Mouse (Mus musculus) retina, embryonic 14.5 days (tissue): ENCODE data around the gene Lcat.
"Not testable (repeated sequence)": the region's sequence is repeated elsewhere in the genome, so short reads cannot be mapped to it uniquely, and the experiment has no call there.

Experiments used
- DNase-seq: peaks from one replicate; pipeline ENCODE4 v3.0.0-alpha.2; 2015; ENCODE audit warnings: low spot score

Lcat gene

DNA sequence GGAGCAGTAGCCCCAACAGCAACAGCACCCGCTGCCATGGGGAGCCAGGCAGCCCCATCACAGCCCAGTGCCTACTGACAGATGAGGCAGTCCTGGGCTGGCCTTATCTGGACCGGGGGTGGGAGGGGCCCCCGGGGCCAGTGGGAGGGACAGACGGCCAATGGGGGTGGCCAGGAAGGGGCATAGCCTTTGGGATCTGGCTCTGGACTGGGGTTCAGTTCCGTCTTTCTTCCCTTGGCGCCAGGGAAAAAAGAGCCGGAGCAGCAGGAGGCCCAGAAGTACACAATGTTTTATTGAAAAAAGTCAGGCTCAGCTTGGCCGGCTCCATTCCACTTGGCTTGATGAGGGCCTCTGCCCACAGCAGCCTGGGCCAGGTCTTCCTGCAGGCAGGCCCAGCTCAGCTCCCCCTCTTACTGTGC, at the start of gene Lcat:
Lcat (minus strand) TSS at position 62 of the 419 bp plus-strand sequence.
- no peak for DNase-seq

DNA sequence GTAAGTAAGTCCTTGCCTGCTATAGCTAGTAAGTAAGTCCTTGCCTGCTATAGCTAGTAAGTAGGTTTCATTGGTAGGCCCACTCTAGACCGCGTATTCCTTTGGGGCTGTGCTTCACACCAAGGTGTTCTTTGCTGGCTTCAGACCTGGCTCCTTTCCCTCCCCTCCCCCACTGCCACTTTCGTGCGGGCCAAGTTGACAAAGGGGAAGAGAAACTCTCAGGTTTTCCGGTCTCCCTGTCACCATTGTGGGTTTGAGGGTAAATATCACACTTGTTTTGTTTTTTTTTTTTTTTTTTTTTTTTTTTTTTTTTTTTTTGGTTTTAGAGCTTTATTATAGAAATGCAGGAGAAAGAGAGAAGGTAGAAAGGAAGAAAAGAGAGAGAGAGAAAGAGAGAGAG, 49.3 kb upstream of the Lcat start:
- DNase-seq = no peak

DNA sequence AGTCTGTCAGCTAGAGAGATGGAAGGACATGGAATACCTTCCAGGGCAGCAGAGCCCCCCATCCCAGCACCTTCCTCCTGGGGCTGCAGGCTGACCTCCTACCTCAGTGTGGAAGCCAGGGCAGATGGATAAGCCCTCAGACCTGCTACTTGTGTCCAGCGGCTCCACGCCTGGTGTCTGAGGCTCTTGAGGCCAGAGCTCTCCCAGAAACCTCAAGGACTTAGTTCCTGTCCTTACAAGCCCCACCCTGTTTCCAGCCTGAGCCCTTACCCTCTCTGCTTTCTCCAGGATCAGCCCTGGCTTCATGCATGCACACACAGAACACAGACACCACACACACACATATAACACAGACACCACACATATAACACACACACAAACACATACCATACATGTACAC, 48.4 kb upstream of the Lcat start:
- DNase-seq = no peak

DNA sequence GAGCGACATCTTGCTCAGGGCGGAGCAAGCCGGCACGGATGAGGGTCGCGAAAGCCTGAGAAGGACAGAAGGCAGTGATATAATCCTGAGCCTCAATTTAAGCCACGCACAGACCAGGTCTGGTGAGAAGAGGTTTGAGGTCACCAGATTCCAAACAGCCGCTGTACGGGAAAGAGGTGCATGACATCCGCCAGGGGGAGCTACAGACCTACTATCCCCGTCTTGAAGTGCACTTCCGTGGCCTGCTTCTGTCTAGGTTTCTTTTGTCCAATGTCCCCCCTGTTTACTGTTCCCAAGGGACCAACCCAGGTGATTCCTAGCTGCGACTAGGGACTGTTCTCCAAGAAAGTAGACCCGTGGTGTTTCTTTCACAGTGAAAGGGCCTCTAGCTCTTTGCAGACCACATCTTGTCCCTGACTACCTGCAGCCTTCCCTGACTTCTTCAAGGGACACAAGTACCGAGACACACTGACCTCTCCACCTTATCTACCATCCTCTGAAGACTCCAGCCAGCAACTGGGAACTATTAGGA, 47.7 kb upstream of the Lcat start, which contains the start of gene Dus2:
Dus2 (plus strand) TSS at position 482 of the 532 bp plus-strand sequence.
- DNase-seq = peak; percentile 93

DNA sequence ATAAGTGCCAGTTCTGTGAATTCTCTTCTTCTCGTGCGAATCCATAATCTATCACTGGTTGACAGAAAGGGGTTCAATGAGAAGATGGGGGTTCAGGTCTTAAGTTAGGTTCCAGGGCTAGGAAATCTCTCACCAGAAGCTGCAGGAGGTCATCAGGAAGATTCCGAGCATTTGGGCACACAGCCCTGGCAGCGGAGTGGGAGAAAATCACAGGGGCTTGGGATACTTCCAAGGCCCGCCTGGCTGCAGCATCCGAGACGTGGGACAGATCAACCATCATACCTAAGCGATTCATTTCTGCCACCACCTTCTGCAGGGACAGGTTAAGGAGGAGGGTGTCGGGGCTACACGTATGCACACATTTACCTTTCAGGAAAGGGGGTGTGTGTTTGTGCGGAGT, 45.4 kb upstream of the Lcat start:
- no peak for DNase-seq

DNA sequence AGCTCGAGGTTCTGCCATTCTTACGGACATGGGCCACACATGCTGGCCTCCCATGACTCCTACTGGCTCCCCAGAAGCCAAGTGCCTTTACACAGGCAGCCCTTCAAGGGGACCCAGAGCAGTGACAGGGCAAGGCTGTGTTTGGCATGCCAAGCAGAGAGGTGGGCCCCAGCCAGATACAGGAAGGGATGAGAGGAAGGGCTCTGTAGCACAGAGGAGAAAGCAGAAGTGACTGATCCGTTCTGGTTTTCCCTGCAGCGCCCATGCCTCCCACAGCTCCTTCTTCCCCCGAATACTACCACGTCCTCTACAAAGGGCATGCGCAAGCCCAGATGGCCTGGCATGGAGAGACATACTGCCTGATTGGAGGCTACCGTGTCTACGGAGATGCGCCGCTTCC, 40.2 kb upstream of the Lcat start:
- DNase-seq = not testable (repeated sequence)

DNA sequence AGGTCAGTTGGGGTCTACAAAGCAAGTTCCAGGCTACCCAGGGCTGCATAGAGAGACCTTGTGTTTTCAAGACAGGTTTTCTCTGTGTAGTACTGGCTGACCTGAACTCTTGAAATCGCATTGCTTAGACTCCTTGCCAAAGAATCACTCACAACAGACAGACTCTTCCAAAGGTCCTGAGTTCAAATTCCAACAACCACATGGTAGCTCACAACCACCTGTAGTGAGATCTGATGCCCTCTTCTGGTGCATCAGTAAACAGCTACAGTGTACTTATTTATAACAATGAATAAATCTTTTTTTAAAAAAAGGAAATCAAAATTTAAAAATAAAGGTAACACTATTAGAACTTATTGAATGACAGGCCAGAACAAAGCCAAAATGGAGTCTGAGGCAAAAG, 38.0 kb upstream of the Lcat start:
- DNase-seq = no peak

DNA sequence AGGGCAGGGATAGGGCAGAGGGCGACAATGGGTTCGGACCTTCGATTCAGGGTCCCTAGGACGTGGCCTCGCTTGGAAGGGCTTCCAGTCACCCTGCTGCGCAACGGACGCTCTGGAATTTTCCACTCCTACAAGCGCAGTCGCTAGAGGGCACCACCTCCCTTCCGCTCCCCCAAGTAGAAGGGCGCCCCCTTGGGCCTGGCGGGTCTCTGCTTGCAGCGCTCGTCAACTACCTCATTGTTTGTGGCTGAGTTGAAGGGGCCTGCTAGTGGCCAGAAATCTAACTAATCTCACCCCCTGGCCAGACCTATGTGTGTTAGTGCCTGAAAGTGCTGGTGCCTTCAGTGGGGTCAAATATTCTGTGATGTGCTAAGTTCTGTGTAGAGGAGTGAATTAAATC, 36.1 kb upstream of the Lcat start, which contains the start of gene Dpep3:
Dpep3 (minus strand) TSS at position 105 of the 400 bp plus-strand sequence.
- DNase-seq = no peak

DNA sequence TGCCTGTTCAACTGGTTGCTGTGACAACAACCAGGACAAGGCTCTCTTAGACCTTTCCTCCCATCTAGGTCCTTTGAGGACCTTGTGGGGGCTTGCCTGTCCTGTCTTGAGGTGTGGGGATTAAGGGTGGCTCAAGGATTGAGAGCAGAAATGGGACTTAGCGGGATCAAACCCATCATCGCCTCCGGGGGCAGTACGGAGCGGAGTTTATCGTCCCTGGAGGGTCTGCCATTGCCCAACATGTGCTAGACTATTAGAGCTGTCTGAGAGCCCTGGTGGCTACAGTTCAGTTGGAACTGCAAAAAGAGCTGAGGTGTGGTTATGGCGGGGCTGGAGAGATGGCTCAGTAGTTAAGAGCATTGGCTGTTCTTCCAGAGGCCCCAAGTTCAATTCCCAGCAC, 32.2 kb upstream of the Lcat start:
- peak; percentile 43 for DNase-seq

DNA sequence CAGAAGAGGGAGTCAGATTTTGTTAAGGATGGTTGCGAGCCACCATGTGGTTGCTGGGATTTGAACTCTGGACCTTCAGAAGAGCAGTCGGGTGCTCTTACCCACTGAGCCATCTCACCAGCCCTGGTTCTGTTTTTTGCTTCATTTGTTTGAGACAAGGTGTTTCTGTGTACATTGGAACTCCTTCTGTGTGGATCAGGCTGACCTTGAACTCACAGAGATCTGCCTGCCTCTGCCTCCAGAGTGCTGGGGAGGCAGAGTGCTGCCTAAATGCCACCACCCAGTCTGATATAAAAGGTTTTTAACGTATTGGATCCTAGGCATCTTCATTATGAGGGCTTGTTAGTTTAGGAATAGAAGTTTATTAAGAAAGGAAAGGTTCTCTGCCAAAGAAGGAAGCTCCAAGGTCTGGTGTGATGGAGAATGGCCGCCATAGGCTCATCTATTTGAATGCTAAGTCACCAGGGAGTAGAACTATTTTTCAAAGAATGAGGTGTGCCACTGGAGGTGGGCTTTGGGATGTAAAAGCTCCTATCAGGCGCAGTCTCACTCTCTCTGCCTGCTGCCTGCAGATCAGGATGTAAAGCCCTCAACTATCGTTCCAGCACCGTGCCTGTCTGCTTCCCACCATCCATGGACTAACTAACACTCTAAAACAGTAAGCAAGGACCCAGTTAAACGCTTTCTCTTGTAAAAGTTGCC, 28.0 kb upstream of the Lcat start:
- DNase-seq = no peak

DNA sequence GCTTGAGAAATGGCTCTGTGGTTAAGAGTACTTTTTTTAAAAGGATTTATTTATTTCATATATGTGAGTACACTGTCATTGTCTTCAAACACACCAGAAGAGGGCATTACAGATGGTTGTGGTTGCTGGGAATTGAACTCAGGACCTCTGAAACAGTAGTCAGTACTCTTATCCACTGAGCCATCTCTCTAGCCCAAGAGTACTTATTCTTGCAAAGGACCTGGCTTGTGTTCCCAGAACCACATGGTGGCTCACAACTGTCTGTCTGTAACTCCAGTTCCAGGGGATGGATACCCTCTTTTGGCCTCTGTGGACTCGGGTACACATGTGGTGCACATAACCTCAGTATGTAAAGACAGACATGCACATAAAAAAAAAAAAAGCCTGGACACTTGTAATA, 26.2 kb upstream of the Lcat start:
- no peak for DNase-seq

DNA sequence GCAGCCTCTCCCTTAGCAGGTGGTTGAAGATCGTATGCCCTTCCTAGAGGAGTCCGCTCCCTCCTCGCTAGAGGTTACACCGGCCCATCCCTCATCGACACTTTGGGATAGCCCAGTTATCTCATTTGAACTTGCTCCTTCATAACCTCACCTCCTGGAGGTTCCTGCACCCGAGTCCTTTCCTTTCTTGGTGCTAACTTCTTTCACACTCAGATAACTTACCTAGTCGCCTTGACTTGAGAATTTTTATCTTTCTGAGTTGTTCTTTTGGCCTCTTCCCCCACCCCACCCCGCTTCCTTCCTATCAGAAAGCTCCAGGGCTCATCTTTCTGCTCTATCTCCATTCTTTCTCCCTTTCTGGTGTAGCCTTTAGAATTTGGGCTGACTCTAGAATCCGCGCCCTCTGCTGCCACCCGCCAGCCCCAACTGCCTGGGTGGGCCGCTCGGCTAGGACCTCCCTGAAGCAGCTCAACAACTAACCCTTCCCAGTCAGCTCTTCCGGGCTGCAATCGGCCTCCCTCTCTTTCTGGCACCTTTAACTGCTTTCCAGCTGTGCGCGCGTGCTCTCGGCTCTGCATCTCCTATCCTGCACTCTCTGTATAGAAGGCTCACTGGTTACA, 23.6 kb upstream of the Lcat start:
- peak; percentile 62 for DNase-seq

DNA sequence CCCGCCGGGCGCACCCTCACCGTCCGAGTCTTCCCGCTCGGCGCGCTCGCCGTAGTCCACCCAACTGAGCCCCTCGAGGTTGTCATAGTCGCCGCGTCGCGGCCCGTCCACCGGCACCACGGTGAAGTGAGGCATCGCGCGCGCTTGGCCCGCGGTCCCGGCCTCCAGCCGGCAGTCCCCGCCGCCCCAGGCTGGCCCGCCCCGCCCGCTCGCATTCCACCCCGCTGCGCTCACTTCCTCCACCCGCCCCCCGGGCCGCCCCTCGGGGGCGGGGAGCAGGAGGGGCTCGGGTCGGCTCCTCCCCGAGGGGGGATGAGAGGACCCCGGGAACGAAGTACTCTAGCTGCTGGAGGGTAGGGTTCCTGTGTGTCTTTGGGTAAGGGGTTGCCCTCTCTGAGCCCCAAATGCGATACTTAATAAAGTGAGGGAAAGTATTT, 22.7 kb upstream of the Lcat start, which contains the start of gene Slc12a4:
Slc12a4 (minus strand) TSS at position 193 of the 437 bp plus-strand sequence.
- DNase-seq = peak; percentile 66

DNA sequence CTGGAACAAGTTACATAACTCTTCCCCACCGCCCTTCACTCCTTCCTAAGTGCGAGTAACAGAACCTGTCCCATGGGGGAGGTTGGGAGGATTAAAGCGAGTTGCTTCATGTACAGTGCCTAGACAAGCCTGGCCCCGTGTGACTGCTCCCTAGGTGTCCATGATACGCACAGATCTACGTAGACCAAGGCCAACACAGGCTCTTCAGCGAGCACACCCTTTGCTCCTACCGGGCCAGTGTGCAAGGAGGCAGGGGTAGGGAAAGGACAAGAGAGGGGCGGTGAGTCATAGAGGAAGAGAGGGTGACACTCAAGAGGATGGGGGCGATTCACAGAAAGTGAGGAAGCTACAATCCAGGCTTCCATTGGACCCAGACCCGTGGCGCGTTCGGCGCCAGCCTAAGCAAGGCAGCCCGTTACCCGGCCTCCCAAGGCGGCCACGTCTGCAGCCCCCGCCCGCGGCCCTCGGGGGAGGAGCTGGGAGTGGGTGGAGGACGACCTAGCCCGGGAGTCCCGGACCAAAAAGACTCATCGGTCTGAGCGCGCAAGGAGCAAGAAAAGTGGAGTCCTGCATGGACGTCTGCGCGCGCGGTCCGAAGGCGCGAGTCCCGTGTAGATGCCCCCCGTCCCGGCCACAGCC, 22.2 kb upstream of the Lcat start:
- DNase-seq = peak; percentile 40

DNA sequence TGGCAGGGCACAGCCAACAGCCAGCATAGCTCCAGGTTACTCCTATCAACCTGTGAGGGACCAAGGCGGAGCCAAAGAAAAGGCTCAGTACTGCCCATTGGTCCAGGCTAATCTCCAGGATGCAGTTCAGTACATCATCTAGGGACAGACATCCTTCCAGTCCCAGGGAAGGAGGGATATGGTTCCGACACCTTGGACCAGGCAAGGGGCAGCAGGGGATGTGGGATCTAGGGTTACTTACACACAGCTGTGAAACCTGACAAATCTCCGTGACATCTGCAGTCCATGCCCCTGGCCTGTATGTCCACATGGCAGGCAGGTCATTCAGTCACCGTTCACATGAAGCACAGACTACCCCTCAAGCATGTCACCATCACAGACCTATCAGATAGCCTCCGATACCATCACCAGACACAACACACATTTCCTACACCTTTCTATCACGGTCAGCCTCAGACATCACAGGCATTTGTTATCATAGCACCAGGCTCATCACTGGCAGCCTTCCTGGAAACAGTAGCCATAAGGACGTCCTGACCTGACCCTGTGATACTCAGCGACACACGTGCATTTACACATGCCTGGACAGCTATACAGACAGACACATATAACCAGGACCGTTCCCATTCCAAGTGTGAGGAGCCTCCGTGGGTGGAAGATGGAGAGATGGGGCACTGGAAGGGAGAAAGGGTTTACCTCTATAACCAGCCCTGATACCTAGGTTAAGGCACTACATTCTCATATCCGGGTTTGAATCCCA, 21.5 kb upstream of the Lcat start:
- no peak for DNase-seq

DNA sequence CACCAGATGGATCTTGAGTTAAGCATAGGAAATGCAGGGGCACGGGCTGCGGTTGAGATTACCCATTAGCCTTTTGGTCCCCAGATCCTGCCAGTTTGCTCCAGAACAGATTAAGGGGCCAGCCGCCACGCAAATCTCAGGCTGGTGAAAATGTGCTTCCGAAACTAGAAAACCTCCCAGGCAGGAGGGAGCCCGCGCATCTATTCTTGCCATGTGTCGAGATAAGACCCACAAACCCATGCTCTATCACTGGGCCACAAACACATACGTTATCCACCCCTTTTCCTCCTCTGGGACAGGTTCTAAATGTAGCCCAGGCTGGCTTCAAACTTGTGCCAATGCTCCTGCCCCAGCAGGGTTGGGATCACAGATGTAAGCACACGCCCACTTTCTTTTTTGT, 18.4 kb upstream of the Lcat start:
- DNase-seq = no peak

DNA sequence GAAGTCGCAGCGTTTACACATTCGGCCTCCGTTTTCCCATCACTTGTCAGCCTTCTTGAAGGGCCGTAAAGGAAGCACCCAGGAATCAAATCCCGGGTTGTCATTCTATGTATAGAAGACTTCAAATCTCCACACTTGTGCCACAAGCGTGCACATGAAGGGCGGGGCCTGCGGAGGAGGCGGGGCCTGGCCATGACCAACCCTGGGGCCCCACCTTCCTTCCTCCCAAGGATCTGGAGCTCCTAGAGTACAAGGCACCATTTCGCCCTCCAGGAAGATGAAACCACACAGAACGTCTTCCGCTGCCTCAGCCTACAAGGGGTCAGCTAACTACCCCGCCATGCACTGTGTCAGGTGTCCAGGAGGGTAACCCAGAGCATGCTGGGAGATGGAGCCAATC, 17.9 kb upstream of the Lcat start:
- DNase-seq = no peak

DNA sequence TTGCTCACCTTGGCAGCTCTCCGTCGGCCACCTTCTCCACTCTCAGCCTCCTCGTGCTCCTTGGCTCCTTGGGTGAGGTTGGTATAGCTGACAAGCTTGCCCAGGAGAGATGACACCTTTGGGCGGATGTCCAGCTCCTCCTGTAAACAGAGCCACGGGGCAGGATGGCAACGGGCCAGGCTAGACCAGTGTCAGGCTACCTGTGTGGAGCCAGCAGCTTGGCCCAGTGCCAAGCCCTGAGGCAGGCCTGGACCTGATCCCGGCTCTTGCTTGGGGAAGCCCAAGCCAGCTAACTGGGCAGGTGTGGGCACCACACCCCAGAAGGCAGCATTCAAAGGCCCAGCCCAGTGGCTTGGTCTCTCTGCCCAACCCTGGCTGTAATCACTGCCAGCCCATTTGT, 16.2 kb upstream of the Lcat start:
- no peak for DNase-seq

DNA sequence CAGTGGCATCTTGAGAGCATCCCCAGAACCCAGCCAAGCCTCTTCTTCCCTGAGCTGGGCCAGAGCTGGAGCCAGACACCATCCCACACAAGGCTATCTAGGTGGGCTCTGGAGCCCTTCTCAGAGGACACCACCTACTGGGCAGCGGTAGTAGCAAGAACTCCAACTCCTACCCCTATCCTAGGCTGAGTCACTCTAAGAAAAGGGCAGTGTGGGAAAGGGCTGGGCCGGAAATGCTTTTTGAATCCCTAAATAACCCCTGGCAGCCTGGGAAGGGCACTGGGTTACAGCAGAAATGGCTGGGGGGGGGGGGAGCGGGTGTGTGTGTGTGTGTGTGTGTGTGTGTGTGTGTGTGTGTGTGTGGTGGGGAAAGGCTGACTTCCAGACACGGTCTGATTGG, 14.6 kb upstream of the Lcat start:
- DNase-seq = no peak

DNA sequence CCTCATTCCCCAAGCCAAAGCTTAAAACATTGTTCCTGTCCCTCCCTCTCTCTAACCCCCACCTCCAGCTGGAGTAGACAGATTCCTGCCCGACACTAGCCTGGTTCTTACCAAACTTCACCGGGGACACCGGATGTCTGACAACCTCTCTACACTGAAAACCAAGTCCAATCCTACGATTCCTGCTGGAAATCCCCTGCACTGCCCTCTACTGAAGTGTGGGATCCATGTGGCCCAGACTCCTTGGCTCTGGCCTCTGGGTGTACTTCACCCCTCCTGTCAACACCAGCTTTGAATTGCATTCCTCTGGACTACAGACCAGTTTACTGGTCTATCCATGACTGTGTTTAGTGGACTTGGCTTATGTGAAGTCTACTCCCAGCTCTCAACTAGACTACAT, 13.4 kb upstream of the Lcat start:
- no peak for DNase-seq

DNA sequence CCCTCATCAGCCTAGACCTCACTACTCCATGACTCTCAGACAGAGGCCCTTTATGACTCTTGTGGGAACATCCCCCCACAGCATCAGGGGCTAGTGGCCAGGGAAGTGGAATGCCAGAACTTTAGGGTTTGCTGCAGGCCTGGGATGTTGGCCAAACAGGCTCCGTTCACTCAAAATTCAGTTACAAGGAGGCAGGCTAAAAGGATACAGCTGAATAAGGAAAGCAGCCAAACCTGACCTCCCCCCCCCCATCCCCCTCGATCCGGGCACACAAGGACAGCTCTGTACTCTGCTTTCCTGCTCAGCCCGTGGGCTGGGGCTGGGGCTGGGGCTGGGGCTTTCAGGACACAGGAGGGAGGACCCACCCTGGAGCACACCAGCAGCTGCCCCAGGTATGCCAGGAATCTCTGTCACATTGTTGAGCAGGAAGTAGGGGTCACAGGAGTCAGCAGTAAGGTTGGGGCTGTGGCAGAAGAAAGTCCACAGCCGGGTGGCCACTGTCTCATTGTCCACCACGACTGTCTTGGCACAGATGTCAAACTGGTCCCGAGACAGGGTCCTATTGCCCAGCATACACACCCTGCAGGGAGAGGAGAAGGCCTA, 8.0 kb upstream of the Lcat start:
- DNase-seq = no peak

DNA sequence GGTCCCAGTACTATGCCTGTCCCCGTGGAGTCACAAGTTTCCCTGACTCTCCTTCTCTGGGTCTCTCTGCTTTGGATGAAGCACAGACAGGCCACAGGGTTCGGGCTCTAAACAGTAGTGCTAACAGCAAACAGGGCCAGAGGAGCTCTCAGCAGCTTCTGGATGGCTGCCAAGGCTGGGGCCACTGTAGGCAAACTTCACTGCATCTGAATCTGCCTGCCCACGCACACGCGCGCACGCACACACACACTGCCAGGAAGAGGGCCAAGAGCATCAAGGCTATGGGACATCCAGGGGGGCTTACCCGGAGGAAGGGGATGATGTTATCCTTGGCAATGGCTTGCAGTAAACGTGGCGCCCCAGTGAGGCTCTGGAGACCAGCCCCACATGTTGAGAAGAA, 6.2 kb upstream of the Lcat start:
- no peak for DNase-seq
